Mouse (Mus musculus): ENCODE results near the gene Dnaic2.

Dnaic2 gene

DNA sequence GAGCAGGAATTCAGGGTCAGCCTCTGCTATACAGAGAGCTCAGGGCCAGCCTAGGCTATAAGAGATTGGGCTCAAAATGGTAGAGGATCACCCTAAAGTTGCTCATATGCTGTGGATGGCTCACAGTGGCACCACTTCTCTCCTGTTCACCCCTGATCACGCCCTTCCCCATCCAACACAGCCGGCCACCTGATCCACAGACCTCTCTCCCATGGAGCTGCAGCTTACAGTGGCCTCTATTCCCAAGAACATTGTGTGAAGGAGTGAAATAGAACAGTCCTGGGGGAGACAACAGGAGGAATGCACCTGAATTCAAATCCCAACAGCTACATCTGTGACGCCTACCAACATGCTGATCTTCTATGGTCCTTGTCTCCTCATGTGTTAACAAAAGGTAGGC lies 71.4 kb downstream of the Dnaic2 start, which contains the start of gene Gpr142:
Gene Gpr142 (plus strand): TSS at position 301 of the 400 bp plus-strand sequence.
- DNase-seq (ENCODE audit: low spot score) = no peak

DNA sequence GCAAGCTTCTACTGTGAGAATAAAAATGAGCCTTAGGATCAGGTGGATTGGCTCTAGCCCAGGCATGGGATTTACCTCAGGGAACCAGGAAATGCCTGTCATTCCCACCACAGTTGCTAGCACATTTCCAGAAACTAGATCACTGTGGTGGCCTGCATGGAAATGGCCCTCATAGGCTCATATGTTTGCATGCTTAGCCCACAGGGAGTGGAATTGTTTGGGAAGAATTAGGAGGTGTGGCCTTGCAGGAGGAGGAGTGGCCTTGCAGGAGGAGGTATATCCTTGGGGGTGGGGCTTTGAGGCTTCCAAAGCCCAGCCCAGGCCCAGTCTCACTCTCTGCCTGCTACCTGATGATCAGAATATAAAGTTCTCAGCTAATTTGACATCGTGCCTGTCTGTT lies 74.7 kb downstream of the Dnaic2 start:
- DNase-seq (ENCODE audit: low spot score) = no peak

DNA sequence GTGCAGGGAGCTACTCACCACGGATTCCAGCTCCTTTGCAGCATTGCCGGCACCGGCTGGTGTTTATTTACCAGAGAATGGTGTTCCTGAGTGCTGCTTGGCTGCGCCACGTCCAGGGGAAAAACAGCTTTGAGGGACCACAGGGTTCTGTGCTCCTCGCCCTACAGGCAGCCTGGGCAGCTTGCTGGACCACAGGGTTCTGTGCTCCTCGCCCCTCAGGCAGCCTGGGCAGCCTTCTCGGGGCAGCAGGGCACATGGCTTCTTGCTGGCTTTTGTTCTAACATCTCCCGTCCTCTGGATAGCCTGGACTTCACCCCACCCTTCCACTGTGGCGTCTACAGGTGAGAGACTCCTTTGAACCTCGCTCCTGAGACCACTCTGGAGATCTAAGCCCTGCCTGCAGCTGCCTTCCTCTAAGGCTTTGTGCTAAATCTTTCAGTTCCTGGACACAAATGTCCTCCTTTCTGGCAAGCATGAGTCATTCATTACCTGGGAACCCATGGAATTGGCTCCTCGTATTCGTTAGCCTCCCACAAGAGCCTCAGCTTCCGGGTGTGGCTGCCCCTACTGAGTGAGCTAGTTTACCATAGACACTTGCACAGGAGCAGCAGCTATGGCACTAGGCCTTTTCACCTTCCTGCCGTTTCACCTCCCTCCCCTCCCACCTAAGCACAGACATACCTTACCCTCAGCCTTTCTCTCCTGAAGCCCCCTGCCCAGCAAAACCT lies 75.5 kb downstream of the Dnaic2 start:
- no peak for DNase-seq (ENCODE audit: low spot score)

DNA sequence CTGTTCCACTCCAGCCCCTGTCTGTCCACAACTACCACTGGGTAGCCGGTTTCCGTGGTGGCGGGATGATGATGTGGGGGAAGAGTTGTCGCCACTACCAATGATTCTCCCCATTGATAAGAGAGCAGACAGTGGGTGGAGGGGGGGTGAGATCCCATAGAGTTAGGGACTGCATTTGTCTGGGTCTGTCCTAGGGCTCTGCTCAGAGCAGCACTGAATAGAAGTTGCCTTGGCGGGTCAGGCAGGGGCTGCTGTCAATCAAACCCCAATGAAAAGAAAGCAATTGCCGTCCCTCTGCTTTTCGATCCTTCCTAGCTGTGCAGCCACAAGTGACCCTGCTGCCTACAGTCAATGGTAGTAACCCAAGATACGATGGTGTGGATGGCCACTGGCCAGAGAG lies 76.8 kb downstream of the Dnaic2 start:
- DNase-seq (ENCODE audit: low spot score) = no peak

DNA sequence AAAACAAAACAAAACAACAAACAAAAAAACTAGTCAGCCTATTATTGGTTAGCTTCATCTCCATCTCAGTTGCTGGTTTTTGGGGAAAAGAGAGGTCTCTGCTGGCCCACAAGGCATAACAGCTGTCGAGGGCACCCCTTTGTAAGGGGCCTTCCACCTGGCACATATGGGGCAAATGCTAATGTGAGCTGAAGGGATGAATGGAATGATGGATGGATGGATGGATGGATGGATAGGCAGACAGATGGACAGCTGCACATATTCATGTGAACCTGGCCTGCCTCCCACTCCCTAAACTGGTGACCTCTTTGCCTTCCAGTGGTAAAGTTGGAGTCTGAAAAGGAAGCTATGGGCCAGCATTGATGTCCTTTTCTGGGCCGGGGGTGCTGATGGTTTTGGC lies 79.8 kb downstream of the Dnaic2 start:
- no peak for DNase-seq (ENCODE audit: low spot score)
